In genomic region chr15:4013873-4014272, GRCm38 (mm10) we compare ENCODE assay signal across 20 mouse cellular contexts.
"Had no signal": no experiment of that assay in that cellular context is flagged by ENCODE, and none has a peak within 500 bp of the region (broad histone marks: within the 10 kb centered on the region; RNA-seq: fewer than 3 reads in every experiment).

No protein-coding gene starts in this region.

- H3K36me3 ChIP-seq: kidney, embryonic 15.5 days; limb, embryonic 12.5 days; limb, embryonic 15.5 days; midbrain, embryonic 12.5 days had no signal

- H3K27me3 ChIP-seq: kidney, embryonic 15.5 days; limb, embryonic 12.5 days; limb, embryonic 15.5 days; midbrain, embryonic 12.5 days had no signal

- DNase-seq: kidney, adult 11 months; kidney, adult 8-10 months; kidney, postnatal 10 days; kidney, postnatal 4 days; left cerebral cortex, postnatal 4 days; liver, postnatal 0 days; lung, embryonic 14.5 days; right cerebral cortex, postnatal 25 days; thymus, adult 18-20 months; thymus, postnatal 36 days had no signal

- H3K4me1 ChIP-seq: kidney, embryonic 15.5 days; limb, embryonic 12.5 days; limb, embryonic 15.5 days; midbrain, embryonic 12.5 days had no signal

- H3K9me3 ChIP-seq: kidney, embryonic 15.5 days; limb, embryonic 12.5 days; limb, embryonic 15.5 days; midbrain, embryonic 12.5 days had no signal

- H3K4me2 ChIP-seq: kidney, embryonic 15.5 days; limb, embryonic 12.5 days; limb, embryonic 15.5 days; liver, embryonic 11.5 days; lung, embryonic 14.5 days; midbrain, embryonic 12.5 days had no signal

- H3K27ac ChIP-seq: kidney, embryonic 15.5 days; limb, embryonic 12.5 days; limb, embryonic 15.5 days; liver, embryonic 14.5 days; macrophage; midbrain, embryonic 12.5 days had no signal

- H3K4me3 ChIP-seq: kidney, embryonic 15.5 days; limb, embryonic 12.5 days; limb, embryonic 15.5 days; midbrain, embryonic 12.5 days; myocyte had no signal

- H3K9ac ChIP-seq: kidney, embryonic 15.5 days; limb, embryonic 12.5 days; limb, embryonic 15.5 days; liver, embryonic 14.5 days; liver, postnatal 0 days; lung, embryonic 14.5 days; midbrain, embryonic 12.5 days had no signal

- ATAC-seq: liver, postnatal 0 days; lung, postnatal 0 days; midbrain, embryonic 16.5 days had no signal
